Mouse (Mus musculus) thymus, postnatal 14 days (tissue): ENCODE results near the gene Sytl3.
"Not testable (repeated sequence)": the region's sequence is repeated elsewhere in the genome, so short reads cannot be mapped to it uniquely, and the experiment has no call there.

Source experiments
- DNase-seq: peaks from one replicate; pipeline ENCODE4 v3.0.0; 2021

The Sytl3 gene

DNA sequence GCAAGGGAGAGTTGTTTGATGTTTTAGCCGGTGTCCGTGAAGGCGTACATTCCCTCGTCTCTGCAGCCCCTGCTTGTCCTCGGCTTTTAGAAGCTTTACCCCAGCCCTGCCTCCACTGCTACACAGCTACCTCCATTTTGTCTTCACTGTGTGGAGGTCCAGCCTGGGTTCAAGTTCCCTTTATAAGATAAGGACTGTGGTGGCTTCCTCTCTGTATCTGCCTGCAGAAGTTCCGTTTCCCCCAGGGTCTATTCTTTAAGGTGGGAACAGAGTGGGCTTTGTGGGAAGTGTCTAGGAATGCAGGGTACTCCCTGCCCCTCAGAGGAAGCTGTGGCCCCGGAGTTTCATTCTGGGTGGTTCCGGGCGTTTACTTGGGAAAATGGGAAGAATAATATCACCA is 36.8 kb downstream of the Sytl3 start:
- DNase-seq: not testable (repeated sequence)

DNA sequence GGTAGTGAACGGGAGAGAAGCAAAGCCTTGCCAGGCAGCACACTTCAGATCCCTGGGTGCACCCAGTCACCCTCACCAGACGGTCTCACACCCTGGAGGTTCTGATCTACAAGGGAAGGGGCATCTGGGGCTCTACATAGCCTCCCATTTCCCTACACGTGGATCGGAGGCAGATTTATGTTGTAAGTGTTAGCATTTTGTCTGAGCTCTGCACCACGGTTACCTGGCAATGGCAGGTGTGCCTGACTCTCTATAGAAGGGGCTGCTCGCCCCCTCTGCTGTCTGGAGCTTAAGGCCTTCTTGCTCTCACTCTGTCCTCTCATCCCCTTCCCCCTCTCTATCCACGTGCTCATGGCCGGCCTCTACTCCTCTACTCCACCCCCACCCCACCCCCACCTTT is 37.6 kb downstream of the Sytl3 start:
- not testable (repeated sequence) for DNase-seq

DNA sequence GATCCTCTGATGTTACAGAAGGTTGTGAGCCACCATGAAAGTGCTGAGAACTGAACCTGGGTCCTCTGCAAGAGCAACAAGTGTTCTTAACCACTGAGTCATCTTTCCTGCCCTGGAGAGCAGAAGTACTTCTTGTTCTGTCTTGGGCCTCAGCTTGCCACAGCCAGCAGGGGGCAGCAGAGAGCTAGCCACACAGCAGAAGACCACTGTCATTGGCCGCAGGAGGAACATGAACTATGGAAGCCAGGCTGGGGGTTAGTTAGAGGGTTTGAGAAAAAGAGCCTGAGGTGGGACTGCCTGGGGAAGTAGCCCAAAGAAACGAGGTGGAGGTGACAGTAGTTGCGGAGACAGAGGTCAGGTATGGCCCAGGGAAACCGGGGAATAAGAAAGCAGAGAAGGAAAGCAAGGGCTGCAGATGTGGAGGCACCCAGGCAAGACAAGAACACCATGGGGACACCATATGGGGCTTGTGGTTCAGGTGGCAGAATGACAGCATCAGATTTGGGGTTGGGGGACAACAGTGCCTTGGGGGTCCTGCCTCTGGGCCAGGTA is 38.4 kb downstream of the Sytl3 start:
- peak; percentile 70 for DNase-seq

DNA sequence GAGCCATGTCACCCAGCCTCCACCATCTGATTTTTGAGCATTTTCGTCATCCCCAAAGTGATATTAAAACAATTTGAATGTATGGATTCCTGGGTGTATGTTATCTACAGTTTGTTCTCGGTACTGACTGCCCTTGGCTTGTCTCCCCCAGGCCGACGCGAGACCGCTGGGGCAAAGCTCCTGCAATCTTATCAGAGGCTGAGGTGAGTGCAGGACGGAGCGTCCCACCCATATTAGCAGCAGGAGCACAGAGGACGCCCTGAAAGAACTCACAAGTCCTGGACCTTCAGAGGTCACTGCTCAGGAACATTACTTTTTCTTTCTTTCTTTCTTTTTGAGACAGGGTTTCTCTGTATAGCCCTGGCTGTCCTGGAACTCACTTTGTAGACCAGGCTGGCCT is 40.6 kb downstream of the Sytl3 start:
- not testable (repeated sequence) for DNase-seq

DNA sequence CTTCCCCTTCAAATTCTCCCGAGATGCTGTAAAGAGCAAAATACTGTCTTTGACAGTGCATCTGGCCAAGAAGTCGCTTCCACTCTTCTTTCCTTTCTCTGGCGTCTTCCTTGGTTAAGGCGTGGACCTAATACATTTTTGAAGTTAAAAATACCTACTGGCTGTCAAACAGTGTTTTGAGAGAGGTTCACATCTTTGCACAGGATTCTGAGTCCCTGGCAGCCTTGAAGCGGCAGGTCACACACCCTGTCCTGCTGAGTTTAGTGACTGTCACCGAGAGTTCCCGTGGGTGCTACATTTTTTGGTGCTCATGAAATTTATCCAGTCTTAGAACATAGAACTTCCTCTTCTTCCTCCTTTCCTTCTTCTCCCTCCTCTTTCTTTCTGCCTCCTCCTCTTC is 41.2 kb downstream of the Sytl3 start:
- DNase-seq: not testable (repeated sequence)

DNA sequence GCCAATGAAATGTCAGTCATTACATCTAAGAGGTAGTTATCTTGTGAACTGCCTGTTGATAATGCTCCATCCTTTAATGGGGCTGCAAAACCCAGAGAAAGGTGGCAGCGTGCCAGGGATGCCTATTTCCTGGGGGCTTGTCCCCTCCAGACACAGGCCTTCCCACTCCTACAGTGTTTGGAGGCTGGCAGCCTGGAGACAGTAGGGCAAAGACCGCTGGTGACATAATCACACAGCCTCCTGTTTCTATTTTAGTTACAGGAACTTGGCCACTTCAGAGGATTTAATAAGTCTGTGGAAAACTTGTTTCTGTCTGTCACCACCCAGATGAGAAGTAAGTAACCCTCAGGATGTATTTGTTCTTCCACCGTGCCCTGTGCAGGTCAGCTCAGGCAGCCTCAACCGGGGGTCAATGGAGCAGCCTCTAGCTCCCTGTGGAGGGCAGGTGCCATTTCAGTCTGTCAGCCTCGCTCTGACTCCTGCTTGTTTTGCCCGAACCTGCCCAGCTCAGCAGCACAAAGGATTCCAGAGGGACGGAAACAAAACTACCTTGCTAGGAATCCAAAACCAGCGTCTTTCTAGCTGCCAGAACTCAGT is 43.8 kb downstream of the Sytl3 start:
- DNase-seq: not testable (repeated sequence)

DNA sequence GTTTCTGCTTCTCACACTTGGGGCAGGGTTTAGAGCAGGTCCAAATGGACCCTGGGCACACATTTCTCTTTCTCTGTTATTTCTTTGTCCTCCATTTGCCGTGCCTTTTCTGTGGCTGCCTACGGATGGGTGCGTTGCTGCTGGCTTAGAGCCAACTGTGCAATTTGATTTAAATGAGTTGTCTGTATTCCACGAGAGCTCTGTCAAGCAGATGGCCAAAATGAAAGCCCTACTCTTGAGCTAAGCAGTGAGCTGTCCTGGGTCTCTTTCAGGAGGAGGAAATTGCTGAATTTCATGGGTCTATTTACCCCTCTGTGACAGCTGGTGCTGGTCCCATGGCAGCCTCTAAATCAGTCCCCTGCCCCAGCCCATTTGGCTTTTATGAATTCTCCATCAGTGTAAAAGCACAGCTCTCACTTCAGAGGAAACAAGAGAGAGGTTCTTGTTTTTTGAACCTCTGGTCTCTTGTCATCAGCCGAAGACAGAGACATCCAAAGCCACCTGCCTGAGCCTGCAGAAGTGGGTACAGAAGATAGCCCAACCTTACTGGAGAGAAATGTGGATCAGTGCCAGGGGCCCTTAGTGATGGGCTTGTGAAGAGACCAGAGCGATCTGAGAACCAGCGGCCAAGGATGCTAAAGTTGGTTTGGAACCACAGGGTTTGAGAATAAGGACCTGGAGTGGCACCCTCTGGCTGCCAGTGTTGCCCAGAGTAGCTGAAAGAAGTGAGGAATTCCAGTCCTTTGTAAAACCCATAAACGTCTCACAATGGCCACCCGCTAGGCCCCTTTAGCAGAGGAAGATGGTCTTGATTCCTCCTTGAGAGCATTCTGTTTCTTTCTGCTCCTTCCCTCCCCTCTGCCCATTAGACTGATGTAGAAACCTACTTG is 44.7 kb downstream of the Sytl3 start:
- not testable (repeated sequence) for DNase-seq

DNA sequence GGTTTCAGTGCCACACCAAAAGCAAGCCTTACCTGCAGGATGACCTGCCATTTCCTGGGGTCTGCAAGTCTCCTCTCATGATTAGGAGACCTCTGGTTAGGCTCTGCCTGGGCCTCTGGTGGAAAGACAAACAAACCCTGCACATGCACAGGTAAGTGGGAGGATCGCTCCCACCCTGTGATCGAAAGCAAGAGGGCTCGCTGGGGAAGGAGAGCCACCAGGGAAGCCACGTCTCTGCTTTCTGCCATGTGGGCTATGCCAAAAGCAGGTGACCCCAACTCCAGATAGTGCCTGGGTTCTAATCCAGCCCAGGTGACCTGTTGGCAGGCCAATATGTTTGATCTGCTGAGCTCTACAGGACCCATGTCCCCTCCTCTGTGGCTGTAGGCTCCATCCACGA is 47.6 kb downstream of the Sytl3 start:
- not testable (repeated sequence) for DNase-seq

DNA sequence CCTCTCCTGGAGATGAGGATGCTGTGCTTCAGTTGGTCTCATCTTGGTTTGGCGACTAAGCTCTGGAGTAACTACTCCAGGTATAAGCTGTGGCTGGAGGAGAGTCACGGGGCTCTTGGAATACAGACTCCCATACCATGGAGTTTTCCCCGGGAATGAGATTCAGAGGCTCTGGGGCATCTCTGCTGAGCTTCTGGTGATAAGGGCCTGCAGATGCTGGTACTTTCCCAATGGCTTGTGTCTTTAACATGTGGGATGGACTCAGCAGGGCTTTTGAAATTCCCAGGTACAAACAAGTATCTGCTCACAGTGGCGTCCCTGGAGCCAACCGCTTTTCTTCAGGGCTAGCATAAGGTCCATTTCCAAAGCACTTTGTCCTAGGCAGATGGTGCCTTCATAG is 48.5 kb downstream of the Sytl3 start:
- not testable (repeated sequence) for DNase-seq

DNA sequence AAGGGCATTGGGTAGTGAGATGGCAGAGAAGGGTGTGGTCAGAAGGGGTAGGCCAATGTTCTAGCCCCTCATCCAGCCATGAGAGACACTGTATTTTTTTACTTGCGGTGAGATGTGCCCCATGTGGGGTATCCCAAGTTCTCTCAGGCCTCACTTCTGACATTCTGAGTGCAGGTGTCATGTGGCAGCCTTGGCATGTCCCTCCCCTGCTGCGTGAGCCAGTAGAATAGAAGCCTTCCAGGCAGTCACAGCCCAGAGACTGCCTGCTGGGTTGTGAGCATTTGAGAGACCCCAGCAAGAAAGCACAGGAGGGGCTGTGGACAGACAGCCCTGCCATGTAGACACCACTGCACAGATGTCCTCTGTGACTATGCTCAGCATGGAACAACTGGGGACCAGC is 49.3 kb downstream of the Sytl3 start:
- DNase-seq: peak; percentile 27

DNA sequence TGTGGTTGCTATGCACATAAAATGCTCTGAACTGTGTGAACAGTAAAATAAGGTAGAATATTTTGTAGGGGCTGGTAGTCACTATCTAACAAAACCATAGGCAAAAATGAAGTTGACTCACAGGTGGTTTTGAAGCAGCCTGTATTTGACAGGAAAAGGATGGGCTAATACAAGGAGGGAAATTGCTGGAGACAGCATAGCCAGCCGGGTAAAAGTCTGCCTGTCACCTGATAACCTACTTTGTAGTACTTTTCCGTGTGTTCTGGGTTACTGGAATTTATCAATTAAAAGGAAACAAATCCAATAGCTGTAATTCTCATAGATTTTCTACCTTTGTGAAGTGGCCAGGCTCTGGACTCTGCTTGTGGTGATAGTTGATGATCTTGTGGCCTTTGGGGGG is 54.6 kb downstream of the Sytl3 start:
- not testable (repeated sequence) for DNase-seq

DNA sequence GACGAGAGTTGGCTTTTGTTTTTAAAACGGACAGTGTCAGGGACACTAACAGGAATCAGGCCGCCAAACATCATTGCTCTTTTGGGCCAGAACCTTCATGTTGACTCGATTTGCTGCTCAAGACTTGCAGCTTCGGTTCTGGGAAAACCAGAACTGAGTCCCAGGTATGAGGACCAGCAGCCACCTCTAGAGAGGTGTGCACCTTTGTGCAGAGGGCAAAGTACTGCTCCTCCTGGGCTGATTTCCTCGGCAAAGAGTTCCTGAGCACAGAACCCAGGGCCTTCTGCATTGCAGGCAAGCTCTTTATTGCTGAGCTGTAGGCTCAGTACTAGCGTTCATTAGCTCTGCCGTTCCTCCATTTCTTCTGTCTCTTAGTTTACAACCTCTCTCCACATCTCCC is 55.1 kb downstream of the Sytl3 start:
- not testable (repeated sequence) for DNase-seq

DNA sequence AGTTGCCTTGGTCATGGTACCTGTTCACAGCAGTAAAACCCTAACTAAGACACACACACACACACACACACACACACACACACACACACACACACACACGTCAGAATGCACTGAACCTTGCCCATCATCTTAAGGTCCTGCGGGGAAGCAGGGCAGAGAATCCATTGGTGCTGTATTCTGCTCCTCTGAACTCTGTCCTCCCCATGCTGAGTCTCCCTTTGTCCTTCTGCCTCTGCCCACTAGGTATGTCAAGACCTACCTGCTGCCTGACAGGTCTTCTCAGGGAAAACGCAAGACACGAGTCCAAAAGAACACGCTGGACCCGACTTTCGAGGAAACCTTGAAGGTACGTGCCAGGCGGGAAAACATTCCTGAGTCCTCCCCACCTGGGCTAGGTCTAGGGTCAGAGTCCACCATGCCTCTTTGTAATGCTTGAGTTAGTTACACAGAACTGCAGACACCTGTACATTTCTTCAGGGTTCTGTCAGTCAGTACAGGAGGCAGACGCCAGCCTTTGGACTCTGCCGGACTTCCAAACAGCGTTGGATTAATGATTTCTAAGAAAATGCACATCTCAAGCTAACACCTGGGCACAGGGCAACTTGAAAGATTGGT is 69.2 kb downstream of the Sytl3 start:
- no peak for DNase-seq

DNA sequence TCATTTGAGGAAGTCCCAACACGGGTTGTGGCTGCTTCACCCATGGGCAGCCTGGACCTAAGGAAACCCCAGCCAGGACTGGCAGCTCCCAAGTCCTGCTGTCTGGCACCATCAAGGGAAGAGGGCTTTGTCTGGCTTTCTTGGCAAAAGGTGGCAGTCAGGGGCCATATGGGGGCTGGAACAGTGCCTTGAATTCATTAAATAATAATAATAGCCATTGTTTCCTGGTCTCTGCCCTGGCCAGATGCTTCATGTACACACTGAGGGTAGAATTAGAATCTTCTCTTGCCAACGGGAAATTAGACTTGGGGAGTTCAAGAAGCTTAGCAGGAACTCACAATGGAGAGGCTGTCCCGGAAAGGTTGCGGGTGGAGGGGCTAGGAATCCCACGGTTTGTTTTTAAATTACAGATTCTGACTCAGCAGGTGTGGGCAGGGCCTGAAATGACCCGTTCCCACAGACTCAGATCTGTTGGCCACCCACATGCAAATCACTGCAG is 70.4 kb downstream of the Sytl3 start:
- no peak for DNase-seq

DNA sequence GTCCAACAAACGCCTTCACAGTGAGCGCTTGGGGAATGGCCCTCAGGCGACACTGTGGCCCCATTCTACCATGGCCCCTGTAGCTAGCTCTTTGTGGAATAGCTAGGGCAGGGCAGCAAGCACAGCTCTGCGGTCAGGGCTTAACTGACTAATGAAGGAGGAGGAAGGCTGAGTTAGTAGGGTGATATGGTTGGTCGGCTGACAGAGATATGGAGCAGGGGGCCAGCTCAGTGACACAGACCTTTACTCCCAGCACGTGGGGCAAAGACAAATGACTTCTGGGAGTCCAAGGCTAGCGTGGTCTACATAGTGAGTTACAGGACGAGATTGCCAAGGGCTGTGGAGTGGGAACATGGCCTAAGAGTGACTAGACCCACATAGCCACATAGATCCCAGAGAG is 72.2 kb downstream of the Sytl3 start:
- DNase-seq: no peak

DNA sequence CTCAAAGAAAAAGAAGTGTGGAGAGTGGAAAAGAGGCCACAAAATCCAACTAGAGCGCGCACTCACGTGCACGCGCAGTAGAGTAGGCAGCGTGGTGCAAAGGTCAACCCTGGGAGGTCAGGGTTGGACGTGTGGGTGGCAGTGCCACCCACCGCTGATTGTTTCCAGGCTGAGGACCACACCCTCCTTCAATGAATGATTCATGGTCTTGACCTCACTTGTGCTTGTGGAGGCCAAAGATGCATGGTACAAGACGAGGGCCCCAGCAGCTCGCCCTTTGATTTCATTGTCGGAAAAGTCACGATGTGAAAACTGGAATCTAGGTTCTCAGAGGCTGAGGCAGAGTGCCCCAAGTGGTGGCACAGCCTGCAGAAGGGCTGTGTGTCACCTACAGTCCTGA is 72.7 kb downstream of the Sytl3 start:
- no peak for DNase-seq

DNA sequence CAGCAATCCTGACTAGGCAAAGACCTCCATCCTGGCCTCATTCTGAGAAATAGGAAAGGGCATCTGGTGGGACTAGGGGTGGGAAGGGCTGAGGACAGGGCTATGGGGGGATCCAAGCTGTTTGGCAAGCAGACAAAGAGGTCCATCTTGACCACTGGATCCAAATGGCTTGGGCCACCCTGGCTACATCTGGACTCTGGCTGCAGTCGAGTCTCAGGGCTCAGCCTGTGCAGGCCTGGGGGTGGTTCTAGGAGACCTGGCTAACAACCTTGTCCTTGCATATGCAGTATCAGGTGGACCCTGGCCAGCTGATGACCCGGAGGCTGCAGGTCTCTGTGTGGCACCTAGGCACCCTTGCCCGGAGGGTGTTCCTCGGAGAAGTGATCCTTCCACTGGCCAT is 73.8 kb downstream of the Sytl3 start:
- DNase-seq: no peak

DNA sequence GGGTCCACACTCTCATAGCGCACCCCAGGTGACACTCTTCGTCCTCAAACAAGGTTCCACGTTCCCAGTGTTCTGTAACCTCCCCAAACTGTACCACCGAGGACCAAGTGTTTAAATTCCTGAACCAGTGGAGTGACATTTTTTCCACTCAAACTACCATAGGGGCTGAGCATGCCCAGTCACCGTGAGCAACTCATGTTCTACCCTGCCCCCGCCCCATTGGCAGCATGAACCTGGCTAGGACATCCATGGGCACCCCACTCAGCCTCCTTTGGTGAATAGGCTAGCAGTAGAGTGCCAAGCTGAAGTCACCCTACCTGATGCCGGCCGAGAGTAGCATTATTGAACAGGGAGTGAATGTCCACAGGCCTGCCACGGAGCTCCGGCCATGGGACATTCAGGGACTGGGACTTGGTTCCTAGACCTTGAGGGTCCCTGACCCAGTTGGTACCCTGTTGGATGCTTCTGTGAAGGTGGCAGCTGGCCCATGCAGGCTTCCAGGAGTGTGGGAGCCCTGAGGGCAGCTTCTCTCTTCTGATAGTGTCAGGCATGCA is 74.5 kb downstream of the Sytl3 start:
- no peak for DNase-seq

DNA sequence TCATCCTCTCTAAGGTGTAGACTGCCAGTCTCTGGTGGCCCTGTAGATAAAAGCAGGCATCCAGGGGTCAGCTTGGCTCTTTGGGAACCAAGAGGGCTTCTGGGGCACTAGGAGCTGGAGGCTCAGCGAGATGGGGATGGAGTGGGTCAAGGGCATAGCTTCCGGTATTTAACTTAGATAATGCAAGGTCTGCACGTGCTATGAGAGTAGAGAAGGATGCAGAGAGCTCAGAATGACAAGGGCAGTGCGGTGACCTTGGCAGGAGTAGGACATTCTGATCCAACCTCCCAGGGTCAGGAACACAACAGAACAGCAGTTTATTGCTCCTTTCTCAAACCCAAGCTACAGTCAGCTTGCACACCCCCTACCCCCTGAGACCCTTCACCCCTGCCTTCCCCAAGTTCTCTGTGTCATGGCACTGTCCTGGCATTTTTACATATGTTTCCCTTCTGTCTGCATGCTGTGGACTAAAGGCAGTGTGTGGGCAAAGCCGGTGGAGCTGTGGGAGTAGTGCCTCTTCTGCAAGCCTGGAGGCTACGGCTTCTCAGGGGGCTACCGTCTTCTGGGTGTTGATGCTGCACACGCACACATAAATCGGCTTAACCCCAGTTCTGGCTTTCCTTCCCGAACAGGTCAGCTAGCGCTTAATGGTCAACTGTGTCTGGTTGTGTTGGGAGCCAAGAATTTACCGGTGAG is 76.0 kb downstream of the Sytl3 start:
- DNase-seq: no peak

DNA sequence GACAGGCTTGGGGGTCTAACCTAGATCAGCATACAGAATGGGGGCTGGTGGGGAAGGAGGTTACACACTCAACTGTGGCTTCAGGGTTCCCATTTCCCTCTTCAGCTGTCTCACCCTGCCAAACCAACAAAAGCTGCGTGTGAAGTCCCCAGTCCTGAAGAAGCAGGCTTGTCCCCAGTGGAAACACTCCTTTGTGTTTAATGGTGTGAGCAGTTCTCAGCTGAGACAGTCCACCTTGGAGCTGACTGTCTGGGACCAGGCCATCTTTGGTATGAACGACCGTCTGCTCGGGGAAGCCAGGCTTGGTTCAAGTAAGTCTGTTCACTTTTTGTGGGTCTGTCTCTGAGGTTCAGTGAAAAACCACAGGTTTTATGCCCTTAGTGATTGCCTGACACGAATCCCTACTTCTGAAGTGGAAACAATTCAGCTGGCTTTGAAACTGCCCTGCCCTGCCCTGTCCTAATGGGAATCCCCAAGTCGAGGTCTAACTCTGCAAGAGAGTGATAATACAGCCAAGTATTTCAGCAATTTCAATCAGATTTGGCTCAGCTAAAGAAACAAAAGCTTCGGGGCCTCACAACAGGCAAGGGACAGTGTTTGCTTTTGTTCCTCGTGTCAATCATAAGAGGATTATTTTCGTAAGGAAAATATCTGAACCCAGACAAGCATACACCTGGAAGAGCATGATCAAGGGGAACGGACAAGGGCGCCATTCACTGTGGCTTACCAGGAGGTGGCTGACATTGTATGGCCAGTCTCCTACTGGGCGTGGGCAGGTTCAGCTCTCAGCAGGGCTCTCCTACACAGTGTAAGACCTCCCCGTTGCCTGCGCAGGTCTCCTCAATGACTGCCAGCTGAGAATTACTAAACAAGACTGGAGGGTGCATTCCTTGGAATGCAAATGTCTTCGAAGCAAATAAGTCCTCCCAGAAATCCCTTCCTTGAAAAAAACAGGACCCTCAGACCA is 77.7 kb downstream of the Sytl3 start:
- peak; percentile 7 for DNase-seq

DNA sequence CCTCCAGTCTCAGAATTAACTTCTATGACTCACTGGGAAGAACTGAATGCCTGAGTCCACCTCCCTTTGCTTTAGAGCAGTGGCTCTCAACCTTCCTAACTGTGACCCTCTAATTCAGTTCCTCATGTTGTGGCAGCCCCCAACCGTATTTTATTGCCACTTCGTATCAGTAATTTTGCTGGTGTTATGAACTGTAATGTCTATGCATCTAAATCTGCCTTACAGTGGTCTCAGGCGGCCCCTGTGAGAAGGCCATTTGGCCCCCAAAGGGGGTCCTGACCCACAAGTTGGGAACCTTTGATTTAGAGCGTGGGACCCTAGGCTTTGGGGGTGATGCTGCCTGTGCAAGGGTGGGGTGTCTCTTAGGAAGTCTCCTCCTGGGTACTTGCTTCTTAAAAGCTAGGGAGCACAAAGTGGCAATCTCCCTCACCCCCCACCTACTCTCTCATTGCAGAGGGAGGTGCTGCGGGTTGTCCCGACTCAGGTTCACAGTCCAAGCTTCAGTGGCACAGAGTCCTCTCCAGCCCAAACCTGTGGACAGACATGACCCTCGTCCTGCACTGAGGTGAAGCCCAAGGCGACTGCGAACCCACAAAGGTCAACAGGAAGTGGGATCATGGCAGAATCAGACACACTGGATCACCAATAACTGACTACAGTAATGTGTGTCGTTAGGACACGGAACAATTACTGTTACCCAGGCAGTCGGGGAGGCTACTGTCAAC is 78.5 kb downstream of the Sytl3 start:
- peak; percentile 5 for DNase-seq
